10 mouse cellular contexts compared by ENCODE assay signal in genomic region chr2:147372947-147373666, GRCm38 (mm10). TPM values are rescaled to one million over a fixed set of nuclear protein-coding genes. Genes with fewer than 3 reads are reported as not detected.
DNase-seq lines count a peak whose midpoint lies in the region; ATAC-seq lines count a peak whose summit lies in the region.
"Had no signal": no experiment of that assay in that cellular context is flagged by ENCODE, and none has a peak within 500 bp of the region (broad histone marks: within the 10 kb centered on the region; RNA-seq: fewer than 3 reads in every experiment).

No protein-coding gene starts in this region.

- H3K4me2 ChIP-seq in kidney, embryonic 16.5 days (replicated peaks; ENCODE audit: low read depth, low read length): no peak overlapping the region
- no peak overlapping the region for H3K4me2 ChIP-seq in forebrain, embryonic 13.5 days
- no peak overlapping the region for H3K4me2 ChIP-seq in midbrain, embryonic 15.5 days
- H3K4me2 ChIP-seq: hindbrain, embryonic 12.5 days had no signal

- ATAC-seq in kidney, embryonic 16.5 days (ENCODE audit: low FRiP score, low TSS enrichment): peak; percentile 42; the same call in 1 of the 2 replicates
- ATAC-seq in forebrain, embryonic 13.5 days: peak; percentile 42
- ATAC-seq in midbrain, embryonic 15.5 days (replicated peaks): 0 out of 2 replicates have a peak, but pooled peaks have one; percentile 27

- no peaks in the 10 kb centered on the region for H3K9me3 ChIP-seq in kidney, embryonic 16.5 days (ENCODE audit: low read length)
- H3K9me3 ChIP-seq in embryonic facial prominence, embryonic 10.5 days: no peaks in the 10 kb centered on the region
- no peaks in the 10 kb centered on the region for H3K9me3 ChIP-seq in forebrain, embryonic 13.5 days (replicated peaks)
- H3K9me3 ChIP-seq in midbrain, embryonic 15.5 days: no peaks in the 10 kb centered on the region
- H3K9me3 ChIP-seq: hindbrain, embryonic 12.5 days had no signal

- no peak for DNase-seq in kidney, adult 8-10 months
- peak; percentile 59 for DNase-seq in embryonic facial prominence, embryonic 10.5 days (ENCODE audit: low spot score)
- no peak for DNase-seq in urinary bladder, postnatal 10 days (ENCODE audit: low spot score)
- no peak for DNase-seq in spleen, adult 12 weeks (ENCODE audit: low spot score)
- DNase-seq: lung, postnatal 36 days; spleen, adult 18-20 months had no signal

- H3K4me3 ChIP-seq in kidney, embryonic 16.5 days (ENCODE audit: low read length): no peak overlapping the region
- H3K4me3 ChIP-seq in embryonic facial prominence, embryonic 10.5 days: peak overlapping the region; percentile 29
- no peak overlapping the region for H3K4me3 ChIP-seq in forebrain, embryonic 13.5 days
- no peak overlapping the region for H3K4me3 ChIP-seq in midbrain, embryonic 15.5 days
- H3K4me3 ChIP-seq: hindbrain, embryonic 12.5 days had no signal

- no peak overlapping the region for H3K9ac ChIP-seq in kidney, embryonic 16.5 days (replicated peaks; ENCODE audit: low read length)
- no peak overlapping the region for H3K9ac ChIP-seq in forebrain, embryonic 13.5 days
- H3K9ac ChIP-seq in midbrain, embryonic 15.5 days: no peak overlapping the region
- H3K9ac ChIP-seq: hindbrain, embryonic 12.5 days had no signal

- H3K4me1 ChIP-seq in kidney, embryonic 16.5 days (ENCODE audit: insufficient read depth, low read length): no peaks in the 10 kb centered on the region
- peaks cover 11% of the 10 kb centered on the region for H3K4me1 ChIP-seq in embryonic facial prominence, embryonic 10.5 days
- 0 out of 2 replicates have a peak, but pooled peaks cover 3% of the 10 kb centered on the region for H3K4me1 ChIP-seq in forebrain, embryonic 13.5 days
- H3K4me1 ChIP-seq in midbrain, embryonic 15.5 days: peaks cover 6% of the 10 kb centered on the region; the same call in 1 of the 2 replicates

- no peak overlapping the region for H3K27ac ChIP-seq in kidney, embryonic 16.5 days (ENCODE audit: low read length)
- H3K27ac ChIP-seq in embryonic facial prominence, embryonic 10.5 days (replicated peaks): no peak overlapping the region
- H3K27ac ChIP-seq in forebrain, embryonic 13.5 days: no peak overlapping the region
- H3K27ac ChIP-seq in midbrain, embryonic 15.5 days: no peak overlapping the region
- H3K27ac ChIP-seq: hindbrain, embryonic 12.5 days had no signal

- 2% methylated on average over 28 of the region's 28 CpGs for WGBS in kidney, embryonic 16.5 days
- under 1% methylated on average over 28 of the region's 28 CpGs for WGBS in embryonic facial prominence, embryonic 10.5 days
- WGBS in forebrain, embryonic 13.5 days: under 1% methylated on average over 28 of the region's 28 CpGs
- under 1% methylated on average over 28 of the region's 28 CpGs for WGBS in midbrain, embryonic 15.5 days

- no peaks in the 10 kb centered on the region for H3K36me3 ChIP-seq in kidney, embryonic 16.5 days (ENCODE audit: insufficient read depth, low read length)
- no peaks in the 10 kb centered on the region for H3K36me3 ChIP-seq in embryonic facial prominence, embryonic 10.5 days (replicated peaks)
- H3K36me3 ChIP-seq in forebrain, embryonic 13.5 days (ENCODE audit: poor library complexity, severe bottlenecking): no peaks in the 10 kb centered on the region
- no peaks in the 10 kb centered on the region for H3K36me3 ChIP-seq in midbrain, embryonic 15.5 days (replicated peaks)
- H3K36me3 ChIP-seq: hindbrain, embryonic 12.5 days had no signal

- H3K27me3 ChIP-seq in kidney, embryonic 16.5 days (ENCODE audit: insufficient read depth, low read length): peaks cover 89% of the 10 kb centered on the region
- H3K27me3 ChIP-seq in embryonic facial prominence, embryonic 10.5 days (replicated peaks; ENCODE audit: low read depth, poor library complexity, severe bottlenecking): peaks cover 96% of the 10 kb centered on the region
- H3K27me3 ChIP-seq in forebrain, embryonic 13.5 days: peaks cover 93% of the 10 kb centered on the region
- H3K27me3 ChIP-seq in midbrain, embryonic 15.5 days (replicated peaks): peaks cover 88% of the 10 kb centered on the region

RNA-seq across cellular contexts. Expression of gene Pax1, which starts 11.4 kb away (rescaled TPM):
- polyA plus RNA-seq in kidney, embryonic 16.5 days (2015; fragmentation: Nextera tagmentation; extraction: Ambion mirVana): 0.07 TPM in 1 of 2 replicates, not detected in the other
- polyA plus RNA-seq in embryonic facial prominence, embryonic 10.5 days (2016; fragmentation: Nextera tagmentation; extraction: Ambion mirVana): 0.93 and 2.3 TPM in 2 replicates
- 0.06 TPM in 1 of 2 replicates, not detected in the other for polyA plus RNA-seq in forebrain, embryonic 13.5 days (2015; fragmentation: Nextera tagmentation; extraction: Ambion mirVana)
- polyA plus RNA-seq in midbrain, embryonic 15.5 days (2015; fragmentation: Nextera tagmentation; extraction: Ambion mirVana): not detected in 2 replicates
